Mouse (Mus musculus): ENCODE measurements around the gene Cd2.

Gene Cd2

GRCm38 (mm10) chr3:101292611-101293010, 4.9 kb upstream of the Cd2 start:
- DNase-seq, result no peak

- no peak for DNase-seq
Measured at GRCm38 (mm10) chr3:101290587-101291520, 3.1 kb upstream of the Cd2 start.

- no peak for DNase-seq
Measured at GRCm38 (mm10) chr3:101290036-101290435, 2.3 kb upstream of the Cd2 start.

- no peak for DNase-seq
Measured at GRCm38 (mm10) chr3:101289406-101289805, 1.7 kb upstream of the Cd2 start.

- no peak for DNase-seq
Measured at GRCm38 (mm10) chr3:101286336-101287325, 1.1 kb downstream of the Cd2 start.

- no peak for DNase-seq
Measured at GRCm38 (mm10) chr3:101285851-101286250, 1.9 kb downstream of the Cd2 start.

GRCm38 (mm10) chr3:101285021-101285615, 2.6 kb downstream of the Cd2 start:
- DNase-seq, result no peak

GRCm38 (mm10) chr3:101283869-101284706, 3.7 kb downstream of the Cd2 start:
- no peak for DNase-seq

GRCm38 (mm10) chr3:101283441-101283840, 4.3 kb downstream of the Cd2 start:
- no peak for DNase-seq

GRCm38 (mm10) chr3:101282556-101283180, 5.1 kb downstream of the Cd2 start:
- no peak for DNase-seq

GRCm38 (mm10) chr3:101281841-101282240, 5.9 kb downstream of the Cd2 start:
- DNase-seq, result no peak

GRCm38 (mm10) chr3:101280348-101281311, 7.1 kb downstream of the Cd2 start:
- DNase-seq, result no peak

- DNase-seq, result no peak
Measured at GRCm38 (mm10) chr3:101279561-101279960, 8.2 kb downstream of the Cd2 start.

GRCm38 (mm10) chr3:101278396-101278795, 9.3 kb downstream of the Cd2 start:
- no peak for DNase-seq

GRCm38 (mm10) chr3:101277830-101278229, 9.9 kb downstream of the Cd2 start:
- DNase-seq, result no peak

- no peak for DNase-seq
Measured at GRCm38 (mm10) chr3:101276501-101277320, 11.0 kb downstream of the Cd2 start.

- no peak for DNase-seq
Measured at GRCm38 (mm10) chr3:101275636-101276300, 12.0 kb downstream of the Cd2 start.

GRCm38 (mm10) chr3:101274794-101275193, 12.9 kb downstream of the Cd2 start:
- no peak for DNase-seq

All from cerebellum, adult 9-11 months (tissue).